Mouse (Mus musculus) heart, adult 11 months (tissue): ENCODE results near the gene Lman2.
A peak's percentile ranks its signal among the peaks of the same experiment; 100 is the strongest.

Experiments
- DNase-seq: peaks from one replicate; pipeline ENCODE4 v3.0.0; 2022

Lman2 gene

DNA sequence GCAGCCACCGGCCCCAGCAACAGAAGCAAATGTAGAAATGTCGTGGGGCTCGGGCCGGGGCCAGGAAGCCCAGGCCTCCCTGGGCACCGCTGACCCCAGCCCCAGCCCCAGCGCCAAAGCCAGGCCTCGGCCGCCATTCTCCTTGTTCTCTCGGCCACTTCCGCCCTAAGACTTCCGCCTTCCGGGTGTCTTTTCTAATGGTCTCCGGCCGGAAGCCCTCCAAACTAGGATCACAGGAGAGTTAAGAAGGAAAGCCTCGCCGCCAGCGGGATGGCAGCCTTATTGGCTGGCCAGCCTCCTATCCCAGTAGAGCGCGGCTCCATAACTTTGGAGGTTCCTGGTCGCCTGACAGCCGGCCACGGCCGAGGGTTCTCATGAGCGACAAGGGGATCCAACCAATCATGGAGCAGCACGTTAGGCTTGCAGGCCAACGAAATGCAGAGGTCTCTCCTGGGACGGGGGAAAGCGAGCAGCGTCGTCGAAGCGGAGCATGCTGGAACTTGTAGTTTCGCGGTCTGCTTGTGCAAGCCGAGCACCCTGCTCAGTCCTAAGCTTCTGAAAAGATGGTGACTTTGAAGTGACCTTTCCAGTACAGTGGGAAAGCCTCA, at the start of gene Lman2:
TSS of gene Lman2 (minus strand) at position 331 of the 608 bp plus-strand sequence.
- DNase-seq: peak; percentile 100

DNA sequence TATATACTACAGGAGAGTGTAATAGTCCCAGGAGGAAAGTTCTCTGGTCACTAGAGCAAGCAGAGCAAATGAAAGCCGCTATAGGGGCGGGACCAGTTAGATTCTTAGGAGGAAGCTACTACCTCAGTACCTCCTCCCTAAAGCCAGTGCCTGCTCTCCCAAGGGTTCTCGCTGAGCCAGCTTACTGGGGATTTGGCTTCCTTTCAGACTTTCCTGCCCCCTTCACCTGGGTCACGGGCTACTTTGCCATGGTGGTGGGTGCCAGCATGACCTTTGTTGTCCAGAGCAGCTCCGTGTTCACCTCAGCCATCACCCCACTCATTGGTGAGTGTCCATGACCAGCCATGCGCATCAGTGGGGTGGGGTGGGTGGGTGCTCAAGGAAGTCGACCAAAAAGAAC, 49.2 kb upstream of the Lman2 start:
- DNase-seq: no peak

DNA sequence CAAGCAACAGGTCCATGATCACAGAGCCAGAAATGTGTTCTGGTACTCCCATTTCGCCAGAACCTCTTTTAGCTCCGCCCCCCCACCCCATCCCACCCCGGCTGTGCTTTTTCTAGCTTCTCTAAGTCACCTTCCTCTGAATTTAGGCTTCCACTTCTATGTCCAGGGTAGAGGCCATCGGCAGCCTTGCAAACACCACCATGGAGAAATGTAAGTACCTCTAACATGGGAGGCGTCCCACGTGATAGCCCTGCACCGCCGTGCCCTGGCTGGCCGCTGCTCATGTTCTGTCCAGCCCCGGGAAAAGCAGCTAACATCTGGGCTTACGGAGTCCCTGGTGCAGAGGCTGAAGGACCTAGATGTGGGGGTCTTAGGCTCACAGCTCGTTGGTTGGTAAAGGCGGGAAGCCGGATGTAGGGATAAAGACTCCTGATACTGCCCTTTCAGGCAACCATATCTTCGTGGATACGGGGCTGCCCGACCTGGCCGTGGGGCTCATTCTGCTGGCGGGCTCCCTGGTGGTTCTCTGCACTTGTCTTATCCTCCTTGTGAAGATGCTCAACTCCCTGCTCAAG, 46.0 kb upstream of the Lman2 start:
- DNase-seq: no peak

DNA sequence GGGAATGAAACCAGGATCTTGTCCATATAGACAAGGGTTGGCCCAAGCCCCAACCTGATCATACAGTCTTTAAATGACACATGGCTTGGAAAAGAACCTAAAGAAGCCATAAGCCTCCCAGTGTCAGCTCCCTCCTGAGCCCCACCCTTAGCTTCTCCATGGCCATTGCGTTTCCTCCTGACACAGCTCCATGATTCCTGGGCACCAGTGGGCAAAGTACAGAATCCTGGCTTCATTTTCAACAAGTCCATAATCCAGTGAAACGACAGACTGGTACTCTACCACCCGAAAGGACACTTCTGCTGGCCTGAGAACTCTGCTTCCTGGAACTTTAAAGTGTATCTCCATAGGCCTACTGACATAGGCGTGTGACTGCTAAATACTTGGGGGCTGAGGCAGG, 44.8 kb upstream of the Lman2 start:
- DNase-seq: no peak

DNA sequence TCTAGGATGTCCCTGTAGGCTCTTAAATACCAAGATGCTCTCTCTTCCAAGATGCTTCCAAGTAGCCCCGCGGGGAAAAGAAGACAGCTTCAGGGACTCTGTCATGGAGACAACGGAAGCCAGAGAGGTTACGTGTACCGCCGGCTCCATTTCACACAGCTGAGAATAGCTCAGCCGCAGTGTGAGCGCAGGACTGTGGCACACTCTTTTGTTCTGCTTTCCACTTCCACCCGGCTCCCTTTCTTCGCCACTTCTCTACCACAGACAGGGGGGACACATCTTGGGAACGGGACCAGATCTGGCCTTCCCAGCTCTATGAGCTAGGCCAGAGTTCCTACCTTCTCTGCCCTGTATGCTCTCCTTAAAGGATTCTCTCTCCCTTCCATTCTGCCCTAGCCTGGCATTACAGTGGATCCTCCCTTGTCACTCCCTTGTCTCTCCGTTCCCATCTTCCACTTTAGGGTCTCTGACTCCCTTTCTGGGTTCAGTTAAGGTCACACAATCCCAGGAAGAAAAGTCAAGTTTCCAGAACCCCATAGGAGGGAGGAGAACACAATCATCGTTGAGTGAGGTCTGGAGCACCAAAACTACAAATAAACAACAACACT, 43.3 kb upstream of the Lman2 start:
- no peak for DNase-seq

DNA sequence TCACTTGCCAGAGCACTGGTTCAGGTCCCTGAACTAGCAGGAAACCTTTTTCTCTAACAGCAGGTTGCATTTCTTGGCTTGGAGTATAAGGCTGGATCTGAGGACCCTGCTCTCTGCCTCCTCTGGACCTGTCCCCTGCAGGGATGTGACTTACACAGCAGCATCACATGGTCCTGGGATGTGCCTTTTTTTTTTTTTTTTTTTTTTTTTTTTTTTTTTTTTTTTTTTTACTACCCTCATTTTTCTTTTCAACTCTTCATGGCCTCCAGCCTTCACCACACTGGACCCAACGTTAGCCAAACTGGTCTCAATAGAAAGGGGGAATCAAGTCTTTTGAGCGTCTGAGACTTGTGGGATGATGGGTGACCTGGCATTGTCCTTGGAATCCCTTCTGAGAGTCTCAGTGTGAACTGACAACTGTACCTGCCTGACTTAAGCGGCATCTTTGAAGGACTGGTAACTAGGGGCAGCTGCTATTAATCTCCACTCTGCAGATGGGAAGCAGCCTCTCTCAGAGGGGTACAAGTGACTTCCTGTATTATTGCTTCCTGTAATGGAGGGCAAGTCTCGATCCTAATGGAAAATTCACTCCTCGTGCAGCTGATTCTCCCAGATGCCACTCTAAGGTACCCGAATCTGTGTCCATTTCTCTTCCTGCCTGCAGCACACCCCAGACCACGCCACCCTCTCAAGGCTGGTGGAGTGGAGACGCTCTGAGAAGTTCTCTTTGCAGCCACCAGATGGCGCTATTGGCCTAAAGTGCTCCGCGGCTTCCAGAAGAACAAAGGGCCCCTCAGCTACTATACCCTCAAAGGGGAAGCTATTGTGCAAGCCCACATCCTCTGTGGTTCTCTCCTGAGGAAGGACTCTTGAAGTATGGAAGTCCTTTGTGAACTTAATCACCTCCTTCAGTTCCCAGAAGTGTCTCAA, 42.5 kb upstream of the Lman2 start:
- peak; percentile 97 for DNase-seq

DNA sequence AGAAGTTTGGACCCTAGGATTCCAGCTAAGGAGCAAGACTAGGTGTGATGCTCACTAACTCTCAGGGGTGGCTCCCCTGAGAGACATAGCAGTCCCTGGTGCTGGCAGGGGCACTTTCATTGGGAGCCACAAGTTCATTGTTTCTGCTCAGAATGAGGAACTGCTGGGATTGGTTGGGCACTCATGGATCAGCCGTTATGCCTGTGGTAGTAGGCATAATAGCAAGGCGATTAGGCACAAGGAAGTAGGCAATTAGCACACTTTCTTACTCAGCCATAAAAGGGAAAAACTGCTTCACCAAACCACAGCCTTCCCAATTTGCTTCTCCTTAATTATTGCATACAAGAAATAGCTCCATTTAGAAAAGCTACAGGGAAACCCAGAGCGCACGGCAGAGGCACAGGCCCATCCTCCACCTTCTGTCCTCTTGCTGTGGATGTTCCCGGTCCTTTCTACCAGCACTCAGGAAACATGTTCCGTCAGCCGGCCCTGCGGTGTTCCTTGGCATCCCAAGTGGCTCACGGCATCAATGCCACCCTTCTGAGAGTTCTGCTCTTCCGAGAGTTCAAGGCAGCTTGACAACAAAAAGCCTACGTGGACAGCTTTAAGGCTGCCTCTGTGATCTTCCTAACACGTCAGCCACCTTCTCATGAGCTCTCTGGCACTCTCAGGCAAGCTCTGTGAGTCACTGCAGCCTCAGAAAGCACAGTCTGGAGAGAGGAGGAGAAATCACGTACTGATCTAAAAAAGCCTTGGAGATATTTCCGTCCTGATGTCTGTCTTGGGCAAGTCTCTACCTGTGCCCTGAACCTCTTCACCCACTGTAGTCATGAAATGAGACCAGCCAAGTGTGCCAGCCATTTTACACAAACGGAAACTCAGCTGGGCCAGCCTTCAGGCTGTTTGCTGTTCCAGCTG, 41.6 kb upstream of the Lman2 start:
- no peak for DNase-seq

DNA sequence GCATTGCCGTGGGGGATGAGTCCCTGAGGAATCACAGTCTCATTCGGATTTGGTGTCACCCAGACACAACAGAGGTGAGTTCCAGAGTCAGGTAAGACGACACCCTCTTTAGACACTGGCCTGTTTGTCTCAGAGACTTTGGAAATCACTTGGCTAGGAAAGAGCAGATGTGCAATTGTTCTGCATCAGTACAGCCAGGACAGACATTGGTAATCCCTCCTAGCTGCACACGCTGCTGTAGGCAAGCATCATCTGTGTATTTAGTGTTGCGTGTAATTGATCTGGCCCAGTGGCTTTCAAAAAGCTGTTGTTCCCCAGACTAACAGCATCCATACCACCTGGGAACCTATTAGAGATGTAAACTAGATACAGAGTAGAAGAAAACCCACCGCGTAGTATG, 40.7 kb upstream of the Lman2 start:
- DNase-seq: no peak

DNA sequence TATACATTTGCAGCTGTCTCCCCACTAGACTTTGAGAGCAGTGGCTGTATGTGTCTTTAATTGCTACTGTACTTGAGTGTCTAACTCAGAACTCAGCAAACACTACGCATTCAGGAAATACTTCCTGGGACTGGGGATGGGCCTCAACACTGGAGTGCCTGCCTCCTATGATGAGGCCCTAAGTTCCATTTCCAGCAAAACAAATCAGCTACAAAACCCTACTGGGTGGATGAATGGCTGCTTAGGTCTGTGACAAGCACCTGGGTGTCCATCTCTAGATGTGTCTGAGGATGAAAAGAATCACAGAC, 37.4 kb upstream of the Lman2 start:
- no peak for DNase-seq

DNA sequence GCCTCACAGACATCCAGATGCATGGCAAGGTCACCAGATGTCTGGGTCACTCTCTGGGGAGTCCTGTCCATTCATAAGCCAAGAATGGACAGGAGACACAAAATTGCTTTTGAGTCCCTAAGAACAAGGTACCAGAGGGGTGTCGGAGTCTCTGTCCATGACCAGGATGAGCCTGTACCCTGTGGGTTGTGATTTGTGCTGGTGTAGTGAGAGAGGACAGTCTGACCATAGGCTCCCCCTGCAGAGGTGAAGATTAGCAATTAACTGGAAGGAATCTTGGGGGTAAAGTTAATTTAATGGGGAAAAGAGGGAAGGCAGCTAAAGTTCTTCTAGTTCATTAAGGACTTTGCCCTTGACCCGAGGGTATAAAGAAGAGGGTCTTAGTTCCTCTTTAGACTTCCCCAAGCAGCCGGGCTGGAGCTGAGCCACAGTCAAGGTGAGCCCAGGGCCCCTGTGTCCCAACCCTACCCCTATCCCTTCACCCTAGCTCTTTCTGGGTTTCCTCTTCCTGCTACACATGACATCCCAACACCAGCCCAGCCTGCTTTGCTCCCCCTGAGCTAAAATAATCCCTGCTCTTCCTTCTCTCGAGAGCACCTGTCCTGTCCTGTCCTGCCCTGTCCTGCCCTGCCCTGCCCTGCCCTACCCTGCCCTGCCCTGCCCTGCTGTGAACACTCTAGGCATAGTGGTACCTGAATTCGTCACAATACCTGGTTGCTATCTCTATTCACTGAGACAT, 36.9 kb upstream of the Lman2 start:
- no peak for DNase-seq

DNA sequence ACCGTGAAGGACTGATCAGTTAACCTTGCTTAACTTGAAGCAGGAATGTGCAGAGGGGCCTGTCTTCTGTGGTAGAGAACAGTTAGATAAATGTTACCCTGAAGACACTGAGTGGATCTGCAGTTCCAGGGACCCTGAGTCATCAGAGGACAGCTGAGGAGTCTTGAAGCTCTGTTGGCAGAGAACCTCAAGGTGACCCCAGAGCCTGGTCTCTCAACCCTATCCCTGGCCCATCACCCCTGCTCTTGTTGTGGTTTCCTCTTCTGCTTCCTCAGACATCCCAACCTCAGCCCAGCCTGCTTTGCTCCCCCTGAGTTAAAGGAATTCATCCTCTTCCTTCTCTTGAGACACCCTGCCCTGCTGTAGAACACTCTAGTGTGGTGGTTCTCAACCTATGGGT, 35.5 kb upstream of the Lman2 start, which contains the start of gene Slc34a1:
TSS of gene Slc34a1 (plus strand) at position 100 of the 400 bp plus-strand sequence.
- no peak for DNase-seq

DNA sequence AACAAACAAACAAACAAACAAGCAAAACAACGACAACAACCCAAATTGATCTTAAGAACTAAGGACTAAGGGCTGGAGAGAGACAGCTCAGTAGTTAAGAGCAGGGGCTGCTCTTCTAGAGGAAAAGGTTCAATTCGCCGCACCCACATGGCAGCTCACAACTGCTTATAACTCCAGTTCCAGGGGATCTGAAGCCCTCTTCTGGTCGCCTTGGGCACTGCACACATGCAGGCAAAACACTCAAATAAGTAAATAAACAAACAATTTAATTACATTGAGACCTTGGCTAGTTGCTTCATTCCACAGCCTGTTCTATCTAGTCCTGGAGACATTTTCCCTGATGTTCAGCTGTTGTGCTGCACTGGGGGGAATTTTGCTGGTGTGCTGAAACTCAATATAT, 30.4 kb upstream of the Lman2 start:
- DNase-seq: no peak

DNA sequence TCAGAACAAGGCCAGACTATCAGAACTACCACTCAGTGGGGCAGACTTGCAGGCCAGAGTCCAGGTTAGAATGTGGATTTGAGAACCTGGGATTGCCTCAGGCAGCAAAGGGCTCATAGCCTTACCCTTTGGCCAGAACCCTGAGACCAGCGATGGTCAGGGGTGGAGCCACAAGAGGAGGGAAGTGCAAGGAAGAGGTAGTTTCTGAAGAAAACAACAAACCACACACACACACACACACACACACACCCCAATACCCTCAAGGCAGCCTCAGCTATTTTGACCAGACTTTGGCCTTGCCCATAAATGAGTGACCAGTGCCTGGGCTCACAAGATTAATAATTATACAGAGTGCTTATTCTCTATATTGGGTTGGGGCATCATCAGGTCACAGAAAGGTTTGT, 29.0 kb upstream of the Lman2 start:
- no peak for DNase-seq

DNA sequence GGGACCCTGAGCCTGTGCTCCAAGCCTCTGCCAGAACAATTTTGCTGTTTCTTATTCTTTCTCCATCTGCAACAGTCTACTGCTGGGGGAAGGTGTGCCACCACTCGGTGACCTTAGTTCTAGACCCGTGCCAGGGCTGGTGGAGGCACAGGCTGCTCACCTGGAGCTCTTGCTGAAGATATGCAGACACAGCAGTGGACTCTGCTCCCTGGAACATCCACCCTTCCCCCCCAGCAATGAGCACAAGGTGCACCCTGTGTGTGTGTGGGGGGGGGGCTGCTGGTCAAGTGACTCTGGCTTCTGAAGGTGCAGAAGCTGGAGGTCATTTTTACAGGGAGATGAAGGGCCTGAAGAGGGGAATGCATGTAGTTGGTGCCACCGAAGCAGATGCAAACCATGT, 28.1 kb upstream of the Lman2 start:
- DNase-seq: no peak

DNA sequence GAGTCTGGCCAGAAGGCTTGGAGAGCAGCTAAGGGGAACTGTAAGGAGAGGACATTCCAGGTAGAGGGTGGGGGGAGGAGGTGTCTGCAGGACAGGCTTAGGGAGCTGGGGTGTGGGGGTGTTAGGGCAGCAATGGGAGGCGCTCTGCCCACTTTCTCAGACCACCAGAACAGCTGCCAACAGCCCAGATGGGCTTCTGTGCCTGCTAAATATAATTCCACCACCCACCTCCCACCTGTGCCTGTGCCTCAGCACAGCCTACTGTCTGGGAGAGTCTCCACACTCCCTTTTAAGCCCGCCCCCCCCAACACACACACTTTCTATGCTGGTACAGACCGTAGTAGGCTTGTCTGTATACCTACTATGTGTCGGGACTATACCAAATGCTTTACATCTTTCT, 19.2 kb upstream of the Lman2 start:
- no peak for DNase-seq

DNA sequence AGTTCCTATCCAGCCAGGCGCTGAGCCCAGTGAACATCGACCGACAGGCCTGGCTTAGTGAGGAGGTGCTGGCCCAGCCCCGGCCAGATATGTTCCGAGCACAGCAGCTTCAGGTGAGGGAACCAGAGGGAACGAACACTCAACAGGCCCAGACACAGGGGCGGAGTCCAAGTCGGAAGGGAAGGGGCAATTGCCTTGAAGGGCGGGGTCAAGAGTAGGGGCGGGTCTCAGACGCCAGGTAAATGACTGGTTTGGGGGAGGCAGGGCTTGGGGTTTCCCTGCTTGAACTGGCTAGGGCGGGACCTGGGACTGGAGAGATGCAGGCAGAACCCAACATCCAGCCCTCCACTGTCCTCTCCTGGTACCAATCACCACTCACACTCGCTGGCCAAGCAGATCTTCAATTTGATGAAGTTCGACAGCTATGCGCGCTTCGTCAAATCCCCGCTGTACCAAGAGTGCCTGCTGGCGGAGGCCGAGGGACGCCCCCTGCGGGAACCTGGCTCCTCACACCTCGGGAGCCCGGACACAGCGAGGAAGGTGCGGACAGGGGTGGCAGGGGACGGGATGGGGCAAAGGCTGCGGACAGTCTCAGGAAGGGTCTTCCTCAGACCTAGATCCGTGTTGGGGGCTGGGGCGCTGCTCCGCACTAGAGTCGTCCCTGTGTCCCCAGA, 16.5 kb upstream of the Lman2 start:
- no peak for DNase-seq

DNA sequence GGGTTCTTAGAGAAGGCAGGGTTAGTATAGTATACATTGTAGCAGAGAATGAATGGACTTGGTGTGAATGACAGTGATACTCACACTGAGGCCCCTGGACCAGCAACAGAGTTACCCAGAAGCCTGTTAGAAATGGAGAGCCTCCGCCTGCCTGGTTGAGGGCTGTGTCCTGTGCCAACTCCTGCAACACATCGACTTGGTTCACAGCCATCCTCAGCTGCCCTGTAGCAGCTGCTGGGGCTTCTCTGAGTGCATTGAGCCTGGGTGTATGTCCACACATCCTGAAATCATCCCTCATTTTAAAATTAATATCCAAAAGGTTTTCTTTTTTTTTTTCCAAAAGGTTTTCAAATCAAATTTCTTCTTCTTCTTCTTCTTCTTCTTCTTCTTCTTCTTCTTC, 13.3 kb upstream of the Lman2 start:
- DNase-seq: no peak

DNA sequence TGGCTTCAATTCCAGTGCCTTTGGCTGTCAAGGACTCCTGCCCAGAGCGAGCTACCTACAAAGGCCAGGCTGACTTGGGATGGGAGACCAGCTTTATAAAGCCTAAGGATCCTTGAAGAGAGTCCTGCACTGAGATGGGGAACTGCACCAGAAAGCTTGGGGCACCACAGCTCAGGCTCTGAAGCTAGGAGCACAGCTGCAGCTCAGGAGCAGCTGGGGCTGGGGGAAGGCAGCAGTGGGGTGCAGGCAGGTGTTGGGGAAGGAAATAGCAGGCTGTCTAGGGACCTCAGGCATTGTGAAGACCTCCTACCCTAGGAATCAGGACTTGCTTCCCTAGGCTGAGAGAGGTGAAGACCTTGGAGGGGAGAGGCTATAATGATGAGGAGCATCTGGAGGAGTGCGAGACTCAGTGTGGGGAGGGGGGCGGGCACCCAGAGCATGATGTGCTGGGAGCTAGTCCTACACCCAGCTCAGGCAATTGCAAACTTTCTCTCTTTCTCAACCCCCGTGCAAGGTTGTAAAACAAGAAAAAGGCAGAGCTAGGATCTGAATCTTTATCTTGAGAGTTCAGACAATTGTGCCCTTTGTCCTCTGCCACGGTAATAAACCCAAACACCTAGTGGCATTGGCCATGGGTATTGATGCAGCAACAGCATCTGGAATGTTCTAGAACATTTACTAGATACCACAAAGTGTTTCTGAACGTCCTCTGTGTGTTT, 11.8 kb upstream of the Lman2 start:
- no peak for DNase-seq

DNA sequence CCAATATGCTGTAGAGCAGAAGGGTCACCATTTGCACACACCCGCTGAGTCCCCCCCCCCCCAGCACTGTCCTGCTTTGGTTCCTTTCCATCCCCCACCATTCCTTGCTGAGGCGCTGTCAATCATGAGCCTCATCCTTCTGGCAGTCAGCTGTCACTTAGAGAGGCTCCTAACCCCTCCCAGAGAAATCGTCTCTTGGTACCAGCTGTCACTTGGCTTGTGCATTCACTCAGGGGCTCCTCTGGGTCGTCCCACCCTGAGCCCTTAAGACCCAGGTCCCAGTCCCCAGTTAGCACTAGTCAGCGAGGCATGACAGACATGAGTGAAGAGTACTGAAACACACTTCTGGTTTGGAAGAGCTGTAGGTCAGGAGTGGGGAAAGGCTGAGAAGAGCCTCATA, 9.2 kb upstream of the Lman2 start:
- no peak for DNase-seq

DNA sequence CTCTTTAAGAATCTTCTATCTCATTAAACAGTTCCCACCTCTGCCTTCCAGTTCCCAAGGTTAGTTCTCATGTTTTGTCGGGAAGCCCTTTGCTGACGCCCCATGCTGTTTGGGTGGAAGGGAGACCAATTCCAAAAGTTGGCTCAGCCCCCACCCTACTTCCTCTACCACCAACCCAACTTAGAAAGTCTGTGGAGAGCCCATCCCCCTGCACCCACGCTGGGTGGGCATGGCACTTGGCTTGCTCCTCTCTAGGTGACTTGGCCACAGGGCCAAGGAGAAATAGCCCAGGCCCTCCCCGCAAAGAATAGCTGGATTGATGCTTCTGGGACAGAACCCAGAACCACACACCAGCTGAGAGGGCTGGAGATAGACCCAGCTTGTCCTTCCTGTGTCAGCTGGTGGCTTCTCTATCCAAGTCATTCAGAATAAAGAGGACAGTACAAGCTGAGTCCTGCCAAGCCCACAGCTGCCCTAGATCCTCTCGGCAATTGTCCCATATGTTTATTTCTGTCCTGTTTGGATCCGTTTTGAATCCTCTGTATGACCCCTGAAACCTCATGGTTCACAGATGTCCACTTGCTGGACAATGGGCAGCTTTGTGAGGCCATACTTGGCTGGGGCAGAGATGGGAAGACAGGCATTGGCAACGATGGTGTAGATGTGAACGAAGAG, 8.6 kb upstream of the Lman2 start:
- DNase-seq: peak; percentile 94
